Mouse (Mus musculus) liver, embryonic 15.5 days (tissue): ENCODE data around the gene Scaf1. TPM values are rescaled to one million over a fixed set of nuclear protein-coding genes. Genes with fewer than 3 reads are reported as not detected.

ENCODE experiments used
- ATAC-seq: fragments of 200-750 bp; cut with Nextera tagmentation; 2 replicates; pipeline ENCODE4 v1.8.0; 2017; ENCODE audit warnings: moderate number of reproducible peaks, mild to moderate bottlenecking, moderate library complexity; ENCODE audit not compliant: insufficient read depth
- H3K27ac ChIP-seq: fragments of 300-500 bp; sonication (generic); replicated peaks from 2 replicates; pipeline ENCODE4 v1.5.1; 2015; ENCODE audit warnings: mild to moderate bottlenecking, inconsistent platforms
- H3K27me3 ChIP-seq: fragments of 300-500 bp; sonication (generic); 2 replicates; pipeline ENCODE4 v1.6.1; 2015; ENCODE audit warnings: mild to moderate bottlenecking, inconsistent platforms
- H3K36me3 ChIP-seq: fragments of 300-500 bp; sonication (generic); replicated peaks from 2 replicates; pipeline ENCODE4 v1.6.1; 2015; ENCODE audit warnings: moderate library complexity, mild to moderate bottlenecking, inconsistent platforms
- H3K4me1 ChIP-seq: fragments of 300-500 bp; sonication (generic); replicated peaks from 2 replicates; pipeline ENCODE4 v1.6.1; 2015; ENCODE audit warnings: inconsistent platforms
- H3K4me2 ChIP-seq: fragments of 300-500 bp; sonication (generic); 2 replicates; pipeline ENCODE4 v1.6.1; 2015; ENCODE audit warnings: moderate library complexity, mild to moderate bottlenecking, inconsistent platforms
- H3K4me3 ChIP-seq: fragments of 300-500 bp; sonication (generic); replicated peaks from 2 replicates; pipeline ENCODE4 v1.5.1; 2015; ENCODE audit warnings: mild to moderate bottlenecking, inconsistent platforms
- H3K9ac ChIP-seq: fragments of 300-500 bp; sonication (generic); 2 replicates; pipeline ENCODE4 v1.6.1; 2015; ENCODE audit warnings: moderate library complexity, mild to moderate bottlenecking, inconsistent platforms
- H3K9me3 ChIP-seq: fragments of 300-500 bp; sonication (generic); replicated peaks from 2 replicates; pipeline ENCODE4 v1.6.1; 2016; ENCODE audit warnings: inconsistent platforms
- WGBS: fragments of 180-500 bp; shearing (Covaris S2); methylation state at CpG from one replicate; pipeline ENCODE4 v1.1.7; 2015; ENCODE audit warnings: mixed read lengths; ENCODE audit not compliant: insufficient replicate concordance; 5-methylcytosine and 5-hydroxymethylcytosine counted together
- polyA plus RNA-seq: library from polyadenylated mRNA; unstranded; fragments of >200 nt; fragmentation: Nextera tagmentation; extraction: Ambion mirVana; gene quantifications from 2 replicates; pipeline ENCODE4 v1.2.1, GENCODE M21; 2015

Scaf1 gene
- polyA plus RNA-seq, 1 experiment from 2014 or later = 10.4 TPM

GRCm38 (mm10) chr7:44999753-45000152, 16.4 kb downstream of the Scaf1 start:
- peak overlapping the region; percentile 92 for H3K4me2 ChIP-seq
- WGBS = 77% methylated on average over 11 of the region's 11 CpGs
- no peak overlapping the region for H3K9ac ChIP-seq
- H3K4me1 ChIP-seq = peaks cover 43% of the 10 kb centered on the region
- peaks cover 64% of the 10 kb centered on the region for H3K36me3 ChIP-seq
- ATAC-seq = no peak
- H3K27ac ChIP-seq = no peak overlapping the region
- H3K4me3 ChIP-seq = peak overlapping the region; percentile 21; the same call in 1 of the 2 replicates
- no peaks in the 10 kb centered on the region for H3K27me3 ChIP-seq
- no peaks in the 10 kb centered on the region for H3K9me3 ChIP-seq

DNA sequence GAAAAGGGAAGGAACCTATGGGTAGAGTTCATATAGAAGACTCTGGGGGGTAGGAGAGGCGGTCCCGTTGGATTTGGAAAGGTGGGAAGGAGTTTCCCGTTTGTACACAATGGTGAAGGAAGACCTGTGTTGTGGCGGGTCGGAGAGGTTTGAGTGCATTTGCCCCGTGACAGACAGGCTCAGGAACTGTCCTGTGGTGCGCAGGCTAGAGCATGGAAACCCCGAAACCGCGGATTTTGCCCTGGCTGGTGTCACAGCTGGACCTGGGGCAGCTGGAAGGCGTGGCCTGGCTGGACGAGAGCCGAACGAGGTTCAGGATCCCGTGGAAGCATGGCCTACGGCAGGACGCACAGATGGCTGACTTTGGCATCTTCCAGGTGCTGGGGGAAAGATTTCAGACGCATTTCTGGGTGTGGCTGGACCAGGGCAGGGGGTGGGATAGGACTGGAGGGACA, 17.6 kb downstream of the Scaf1 start, which contains the start of gene Bcl2l12:
Gene Bcl2l12, minus strand, starts transcription at position 212 of the 455 bp plus-strand sequence.
- H3K9ac ChIP-seq = peak within 1 kb of the TSS; percentile 76
- peak within 1 kb of the TSS; percentile 92 for H3K4me2 ChIP-seq
- H3K9me3 ChIP-seq = no peaks in the 10 kb centered on the region
- no peak for ATAC-seq
- H3K4me1 ChIP-seq = peaks cover 43% of the 10 kb centered on the region
- H3K27me3 ChIP-seq = no peaks in the 10 kb centered on the region
- H3K27ac ChIP-seq = peak within 1 kb of the TSS; percentile 93
- peak within 1 kb of the TSS; percentile 67 for H3K4me3 ChIP-seq
- peaks cover 64% of the 10 kb centered on the region for H3K36me3 ChIP-seq
- under 1% methylated on average over 18 of the region's 18 CpGs for WGBS

DNA sequence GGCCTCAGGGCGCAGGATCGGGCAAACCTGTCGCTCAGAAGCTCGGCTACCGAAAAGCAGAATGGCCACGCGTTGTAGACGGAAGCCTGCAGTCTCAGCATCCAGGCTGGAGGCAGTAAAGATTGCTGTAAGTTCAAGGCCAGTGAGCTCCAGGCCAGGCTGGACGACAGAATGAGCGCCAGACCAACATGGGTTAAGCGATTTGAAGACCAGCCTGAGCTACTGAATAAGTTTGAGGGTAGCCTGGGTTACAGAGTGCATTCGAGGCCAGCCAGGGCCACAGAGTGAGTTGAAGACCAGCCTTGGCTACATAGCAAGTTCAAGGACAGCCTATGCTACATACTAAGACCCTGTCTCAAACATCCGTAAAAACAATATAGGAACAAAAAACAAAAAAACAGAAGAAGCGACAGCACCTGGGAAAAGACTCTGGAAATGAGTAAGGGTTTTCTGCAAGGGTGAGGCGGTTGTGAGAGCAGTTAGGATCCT, 18.2 kb downstream of the Scaf1 start:
- Histone ChIP-seq H3K4me1 (peaks cover 43% of the 10 kb centered on the region), H3K36me3 (peaks cover 64% of the 10 kb centered on the region), H3K27ac (peak overlapping the region; percentile 93), H3K27me3 (no peaks in the 10 kb centered on the region), H3K9ac (peak overlapping the region; percentile 76), H3K9me3 (no peaks in the 10 kb centered on the region), H3K4me2 (peak overlapping the region; percentile 92), H3K4me3 (peak overlapping the region; percentile 67)
- WGBS = under 1% methylated on average over 15 of the region's 15 CpGs
- ATAC-seq = peak; percentile 2; the same call in 1 of the 2 replicates

- Histone ChIP-seq H3K4me2 (peak within 1 kb of the TSS; percentile 92), H3K36me3 (peaks cover 64% of the 10 kb centered on the region), H3K27me3 (no peaks in the 10 kb centered on the region), H3K9me3 (no peaks in the 10 kb centered on the region), H3K4me3 (peak within 1 kb of the TSS; percentile 67), H3K27ac (peak within 1 kb of the TSS; percentile 93), H3K4me1 (peaks cover 43% of the 10 kb centered on the region), H3K9ac (peak within 1 kb of the TSS; percentile 76)
- ATAC-seq = peak; percentile 91
- under 1% methylated on average over 43 of the region's 43 CpGs for WGBS
Observed at GRCm38 (mm10) chr7:44997231-44997939, 18.8 kb downstream of the Scaf1 start, which contains the start of gene Irf3. TSS of gene Irf3 (plus strand) at chr7:44997648.

DNA sequence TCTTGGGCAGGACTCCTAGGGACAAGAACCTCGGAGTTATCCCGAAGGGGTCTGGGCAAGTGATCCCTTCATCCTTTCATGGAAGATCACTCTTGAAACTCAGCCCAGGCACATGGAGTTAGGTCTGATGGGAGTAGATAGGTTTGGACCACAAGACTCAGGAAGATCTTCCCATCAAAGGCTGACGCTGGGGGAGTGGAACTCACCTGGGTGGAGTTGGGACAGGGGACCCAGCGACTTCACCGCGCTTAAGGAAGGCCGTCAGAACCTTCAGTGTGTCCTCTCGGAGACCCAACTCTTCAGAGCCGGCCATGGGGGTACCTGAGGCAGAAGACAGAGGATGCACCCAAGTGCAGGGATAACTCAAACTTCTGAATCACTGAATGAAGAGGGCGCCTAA, 19.5 kb downstream of the Scaf1 start:
- H3K36me3 ChIP-seq = peaks cover 64% of the 10 kb centered on the region
- H3K4me1 ChIP-seq = peaks cover 43% of the 10 kb centered on the region
- peak overlapping the region; percentile 92 for H3K4me2 ChIP-seq
- peak overlapping the region; percentile 93 for H3K27ac ChIP-seq
- no peaks in the 10 kb centered on the region for H3K9me3 ChIP-seq
- no peak for ATAC-seq
- H3K9ac ChIP-seq = peak overlapping the region; percentile 72
- WGBS = 13% methylated on average over 10 of the region's 10 CpGs
- peak overlapping the region; percentile 67 for H3K4me3 ChIP-seq
- H3K27me3 ChIP-seq = no peaks in the 10 kb centered on the region

DNA sequence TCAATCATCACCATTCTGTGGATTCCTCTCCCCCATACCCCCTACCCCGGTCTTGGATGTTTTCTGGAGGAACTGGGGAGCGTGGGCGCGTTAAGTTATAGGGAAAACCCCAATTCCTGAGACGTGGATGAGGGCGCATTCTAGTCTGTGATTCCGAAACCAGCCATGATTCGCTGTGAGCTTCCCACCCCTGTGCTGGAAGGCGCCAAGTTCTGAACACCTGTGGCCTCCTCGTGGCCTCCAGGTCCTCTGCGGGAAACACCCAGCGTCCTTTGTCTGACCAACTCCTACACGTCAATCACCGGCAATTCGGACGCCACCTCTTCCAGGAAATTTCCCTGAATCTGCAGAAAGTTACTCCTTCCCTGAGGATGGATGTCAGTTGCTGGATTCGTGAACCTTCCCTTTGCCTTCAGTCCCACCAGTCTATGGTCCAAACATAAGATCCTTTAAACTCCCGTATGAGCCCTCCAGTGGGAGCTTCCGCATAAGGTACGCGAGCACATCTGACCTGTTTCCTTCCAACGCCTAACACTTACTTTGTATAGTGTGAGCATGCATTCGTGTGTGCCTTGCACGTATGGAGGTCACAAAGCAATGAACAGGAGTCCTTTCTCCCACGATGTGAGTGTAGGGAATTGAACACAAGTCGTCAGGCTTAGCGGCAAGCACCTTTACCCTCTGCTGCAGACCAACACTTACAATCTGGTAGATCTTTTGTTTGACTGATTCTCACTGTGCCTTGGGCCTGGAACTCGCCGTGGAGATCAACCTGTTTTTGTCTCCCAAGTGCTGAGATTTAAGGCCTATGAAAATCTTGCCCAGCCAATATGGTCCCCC, 29.1 kb downstream of the Scaf1 start:
- Histone ChIP-seq H3K27ac (peak overlapping the region; percentile 84), H3K36me3 (peaks cover 16% of the 10 kb centered on the region), H3K4me1 (peaks cover 56% of the 10 kb centered on the region), H3K4me3 (peak overlapping the region; percentile 95), H3K9ac (peak overlapping the region; percentile 73), H3K27me3 (no peaks in the 10 kb centered on the region), H3K9me3 (no peaks in the 10 kb centered on the region), H3K4me2 (peak overlapping the region; percentile 99)
- under 1% methylated on average over 29 of the region's 29 CpGs for WGBS
- peak; percentile 24 for ATAC-seq

DNA sequence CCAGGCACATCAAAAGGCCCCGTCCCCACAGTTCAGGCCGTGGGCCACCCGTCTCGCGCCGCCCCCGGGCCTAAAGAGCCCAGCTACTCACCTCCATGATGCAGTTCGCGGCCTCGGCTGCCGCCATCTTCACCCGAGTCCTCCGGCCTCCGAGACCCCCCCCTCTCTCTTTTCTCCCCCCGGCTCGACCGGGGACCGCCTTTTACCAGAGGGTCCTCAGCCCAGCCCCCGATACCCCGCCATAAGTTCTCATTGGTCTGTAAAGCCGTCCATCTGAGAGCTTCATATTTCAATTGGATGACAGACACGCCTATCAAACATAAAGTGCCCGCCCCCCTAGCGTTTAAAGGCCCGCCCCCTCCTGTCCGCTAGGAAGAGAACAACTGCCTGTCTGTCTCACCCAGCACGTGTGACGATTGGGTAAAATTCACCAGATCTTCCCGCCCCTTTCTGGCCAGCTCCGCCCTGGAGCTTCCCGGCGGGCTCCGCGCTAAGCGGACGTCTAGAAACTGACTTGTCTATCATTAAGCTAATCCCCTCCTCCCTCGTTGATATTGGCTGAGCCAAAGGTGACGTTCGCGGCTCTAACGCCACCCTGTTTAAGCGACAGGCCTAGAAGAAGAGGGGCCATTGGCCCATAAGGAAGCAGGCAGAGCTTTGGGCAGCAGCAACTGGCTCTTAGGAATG, 29.8 kb downstream of the Scaf1 start, which contains the start of gene Prmt1:
Gene Prmt1, minus strand, starts transcription at position 377 of the 687 bp plus-strand sequence.
- peak; percentile 95 for ATAC-seq
- peaks cover 16% of the 10 kb centered on the region for H3K36me3 ChIP-seq
- under 1% methylated on average over 42 of the region's 42 CpGs for WGBS
- H3K9me3 ChIP-seq = no peaks in the 10 kb centered on the region
- H3K4me1 ChIP-seq = peaks cover 56% of the 10 kb centered on the region
- H3K9ac ChIP-seq = peak within 1 kb of the TSS; percentile 90
- H3K4me3 ChIP-seq = peak within 1 kb of the TSS; percentile 95
- H3K27me3 ChIP-seq = no peaks in the 10 kb centered on the region
- peak within 1 kb of the TSS; percentile 90 for H3K27ac ChIP-seq
- H3K4me2 ChIP-seq = peak within 1 kb of the TSS; percentile 99

DNA sequence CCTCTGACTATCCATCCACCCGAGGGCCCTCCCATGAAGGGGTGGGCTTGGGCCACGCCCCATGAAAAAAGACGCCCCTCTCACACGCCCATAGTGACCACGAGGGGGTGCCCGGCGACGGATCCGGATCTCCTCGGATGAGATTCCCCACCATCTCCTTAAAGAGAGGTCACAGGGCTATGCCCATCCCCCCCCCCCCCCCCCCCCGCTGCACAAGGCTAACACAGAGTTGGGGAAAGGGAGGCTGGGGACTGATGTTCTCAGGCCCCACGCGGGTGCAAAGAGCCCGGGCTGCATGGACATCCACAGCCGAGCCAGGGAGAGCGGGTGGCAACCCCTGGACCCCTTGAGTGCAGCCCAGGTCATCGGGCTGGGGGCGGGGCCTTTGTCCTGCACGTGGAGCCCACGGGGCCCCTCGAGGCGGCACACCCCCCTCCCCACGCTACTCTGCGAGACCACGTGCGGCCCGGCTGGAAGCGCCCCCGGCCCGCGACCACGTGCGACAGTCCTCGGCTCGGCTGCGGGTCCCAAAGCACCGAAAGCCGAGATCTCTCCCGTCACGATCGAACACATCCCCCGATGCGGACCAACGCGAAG, 30.5 kb downstream of the Scaf1 start:
- ATAC-seq = no peak
- Histone ChIP-seq H3K4me1 (peaks cover 56% of the 10 kb centered on the region), H3K4me3 (peak overlapping the region; percentile 95), H3K27ac (peak overlapping the region; percentile 90), H3K9ac (peak overlapping the region; percentile 90), H3K4me2 (peak overlapping the region; percentile 99), H3K9me3 (no peaks in the 10 kb centered on the region), H3K36me3 (peaks cover 21% of the 10 kb centered on the region), H3K27me3 (no peaks in the 10 kb centered on the region)
- under 1% methylated on average over 44 of the region's 45 CpGs for WGBS

DNA sequence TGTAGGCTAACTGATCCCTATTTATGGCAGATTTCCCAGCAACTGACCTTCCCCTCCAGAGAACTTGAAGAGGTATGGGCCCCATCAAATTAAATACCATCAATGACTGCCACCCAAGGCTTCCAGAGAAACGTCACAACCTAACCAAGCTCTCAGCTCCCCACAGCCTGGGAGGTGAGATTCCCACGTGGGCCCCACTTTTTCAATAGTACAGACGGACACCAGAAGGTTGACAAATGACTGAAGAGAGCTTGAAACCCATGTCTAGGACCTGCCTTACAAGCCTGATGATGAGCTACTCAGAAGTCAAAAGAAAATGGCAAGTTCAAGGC, 31.4 kb downstream of the Scaf1 start:
- Histone ChIP-seq H3K36me3 (peaks cover 25% of the 10 kb centered on the region), H3K4me1 (peaks cover 56% of the 10 kb centered on the region), H3K27ac (peak overlapping the region; percentile 90), H3K27me3 (no peaks in the 10 kb centered on the region), H3K4me2 (peak overlapping the region; percentile 99), H3K4me3 (peak overlapping the region; percentile 95), H3K9me3 (no peaks in the 10 kb centered on the region), H3K9ac (no peak overlapping the region)
- 31% methylated on average over 3 of the region's 3 CpGs for WGBS
- no peak for ATAC-seq
